Mouse (Mus musculus) CH12.LX (cell line): ENCODE measurements around the gene Rtn4rl1. TPM values are rescaled to one million over a fixed set of nuclear protein-coding genes. Genes with fewer than 3 reads are reported as not detected.

Source experiments
- DNase-seq: peaks from one replicate; pipeline ENCODE4 v3.0.0-alpha.2; 2013; ENCODE audit errors: extremely low read depth
- H3K27ac ChIP-seq: 2 replicates; pipeline ENCODE4 v1.5.1; 2012; ENCODE audit warnings: low read depth, mild to moderate bottlenecking, control low read depth, moderate library complexity; ENCODE audit not compliant: insufficient read depth
- H3K27me3 ChIP-seq: replicated peaks from 2 replicates; pipeline ENCODE3; 2012; ENCODE audit warnings: inconsistent platforms
- H3K36me3 ChIP-seq, 2 experiments: replicated peaks in 1 of 2; 2 replicates each; pipeline versions ENCODE3 to v1.6.1; 2012; ENCODE audit warnings: inconsistent platforms in 1 of 2, low read length in 1 of 2, mild to moderate bottlenecking in 1 of 2, mixed read lengths in 1 of 2, moderate library complexity in 1 of 2; ENCODE audit not compliant: control insufficient read depth in 1 of 2, insufficient read depth in 1 of 2
- H3K4me1 ChIP-seq, 2 experiments: 2 replicates each; pipeline ENCODE4 v1.6.1; 2012; ENCODE audit warnings: inconsistent platforms in 1 of 2, moderate library complexity in 1 of 2; ENCODE audit not compliant: insufficient read depth in 2 of 2, control insufficient read depth in 1 of 2
- H3K4me2 ChIP-seq: 2 replicates; pipeline ENCODE4 v1.6.1; 2012; ENCODE audit warnings: low read depth, mild to moderate bottlenecking, control low read depth; ENCODE audit not compliant: poor library complexity, insufficient read depth, severe bottlenecking
- H3K4me3 ChIP-seq, 3 experiments: fragments of 150-350 bp in 1 of 3; sonication (generic) in 1 of 3; replicated peaks in 1 of 3; 2 replicates each; pipeline versions ENCODE3 to v1.5.1; 2011 to 2012; ENCODE audit warnings: low read depth in 2 of 3, low read length in 2 of 3, mild to moderate bottlenecking in 2 of 3, moderate library complexity in 2 of 3, control low read depth in 1 of 3, improper control_type of control experiment in 1 of 3, inconsistent platforms in 1 of 3, mixed read lengths in 1 of 3; ENCODE audit not compliant: poor library complexity in 1 of 3
- H3K79me2 ChIP-seq: replicated peaks from 2 replicates; pipeline ENCODE4 v1.6.1; 2012; ENCODE audit warnings: mild to moderate bottlenecking, moderate library complexity; ENCODE audit not compliant: control insufficient read depth, poor library complexity, insufficient read depth, severe bottlenecking; ENCODE audit errors: extremely low read depth
- H3K9ac ChIP-seq: 2 replicates; pipeline ENCODE4 v1.6.1; 2012; ENCODE audit warnings: low read depth, mild to moderate bottlenecking, control low read depth, moderate library complexity; ENCODE audit not compliant: insufficient read depth
- H3K9me3 ChIP-seq: replicated peaks from 2 replicates; pipeline ENCODE3; 2012; ENCODE audit warnings: low read length, inconsistent platforms, mixed read lengths
- CHD1 ChIP-seq: IDR thresholded peaks from 2 replicates; pipeline ENCODE4 v1.6.1; 2012; ENCODE audit warnings: low read depth, low read length, improper control_type of control experiment, inconsistent platforms
- CHD2 ChIP-seq: IDR thresholded peaks from 2 replicates; pipeline ENCODE4 v1.6.1; 2011; ENCODE audit warnings: low read length, improper control_type of control experiment
- CTCF ChIP-seq, 2 experiments: IDR thresholded peaks in 1 of 2; conservative IDR thresholded peaks in 1 of 2; 2 replicates each; pipeline ENCODE4 v1.5.1; 2011 to 2012; ENCODE audit warnings: low read depth in 2 of 2, low read length in 2 of 2, improper control_type of control experiment in 1 of 2, inconsistent platforms in 1 of 2, mild to moderate bottlenecking in 1 of 2, moderate library complexity in 1 of 2
- ELF1 ChIP-seq: IDR thresholded peaks from 2 replicates; pipeline ENCODE4 v1.6.1; 2014; ENCODE audit warnings: low read depth, mild to moderate bottlenecking, inconsistent platforms, low read length, improper control_type of control experiment
- EP300 ChIP-seq: IDR thresholded peaks from 2 replicates; pipeline ENCODE4 v1.6.1; 2011; ENCODE audit warnings: low read length, improper control_type of control experiment
- ETS1 ChIP-seq: conservative IDR thresholded peaks from 2 replicates; pipeline ENCODE4 v1.6.1; 2012; ENCODE audit warnings: low read depth, mild to moderate bottlenecking, inconsistent platforms, low read length, improper control_type of control experiment, moderate library complexity
- GABPA ChIP-seq: IDR thresholded peaks from 2 replicates; pipeline ENCODE4 v1.6.1; 2012; ENCODE audit warnings: low read depth, low read length, improper control_type of control experiment, inconsistent platforms; ENCODE audit not compliant: insufficient replicate concordance
- HCFC1 ChIP-seq: IDR thresholded peaks from 2 replicates; pipeline ENCODE4 v1.6.1; 2012; ENCODE audit warnings: low read depth, mild to moderate bottlenecking, inconsistent platforms, low read length, improper control_type of control experiment
- IRF4 ChIP-seq: IDR thresholded peaks from 2 replicates; pipeline ENCODE4 v1.6.1; 2014; ENCODE audit warnings: low read depth, mild to moderate bottlenecking, inconsistent platforms, low read length, improper control_type of control experiment
- JUN ChIP-seq: IDR thresholded peaks from 2 replicates; pipeline ENCODE4 v1.6.1; 2011; ENCODE audit warnings: low read depth, mild to moderate bottlenecking, low read length, improper control_type of control experiment, moderate library complexity; ENCODE audit not compliant: insufficient read depth
- JUND ChIP-seq: conservative IDR thresholded peaks from 2 replicates; pipeline ENCODE4 v1.6.1; 2011; ENCODE audit warnings: low read depth, low read length, improper control_type of control experiment
- KAT2A ChIP-seq: IDR thresholded peaks from 2 replicates; pipeline ENCODE4 v1.6.1; 2012; ENCODE audit warnings: low read length, improper control_type of control experiment, inconsistent platforms; ENCODE audit not compliant: insufficient replicate concordance
- MAFK ChIP-seq: IDR thresholded peaks from 2 replicates; pipeline ENCODE4 v1.6.1; 2011; ENCODE audit warnings: low read length, improper control_type of control experiment; ENCODE audit not compliant: insufficient replicate concordance
- MAX ChIP-seq: IDR thresholded peaks from 2 replicates; pipeline ENCODE4 v1.6.1; 2011; ENCODE audit warnings: low read length, improper control_type of control experiment
- MEF2A ChIP-seq: IDR thresholded peaks from 2 replicates; pipeline ENCODE4 v1.6.1; 2014; ENCODE audit warnings: low read depth, mild to moderate bottlenecking, inconsistent platforms, low read length, improper control_type of control experiment, borderline replicate concordance
- MXI1 ChIP-seq: IDR thresholded peaks from 2 replicates; pipeline ENCODE4 v1.6.1; 2011; ENCODE audit warnings: mild to moderate bottlenecking, low read depth, low read length, improper control_type of control experiment
- NELFE ChIP-seq: IDR thresholded peaks from 2 replicates; pipeline ENCODE4 v1.6.1; 2011; ENCODE audit warnings: low read depth, low read length, improper control_type of control experiment
- NRF1 ChIP-seq: IDR thresholded peaks from 2 replicates; pipeline ENCODE4 v1.6.1; 2014; ENCODE audit warnings: low read depth, mild to moderate bottlenecking, inconsistent platforms, low read length, improper control_type of control experiment, moderate library complexity
- PAX5 ChIP-seq: IDR thresholded peaks from 2 replicates; pipeline ENCODE4 v1.6.1; 2012; ENCODE audit warnings: low read length, inconsistent platforms, mixed read lengths
- RCOR1 ChIP-seq: conservative IDR thresholded peaks from 2 replicates; pipeline ENCODE4 v1.6.1; 2012; ENCODE audit warnings: low read depth, mild to moderate bottlenecking, inconsistent platforms, low read length, improper control_type of control experiment
- SIN3A ChIP-seq: IDR thresholded peaks from 2 replicates; pipeline ENCODE4 v1.6.1; 2012; ENCODE audit warnings: low read length, improper control_type of control experiment, inconsistent platforms
- USF1 ChIP-seq: IDR thresholded peaks from 2 replicates; pipeline ENCODE4 v1.6.1; 2014; ENCODE audit warnings: low read depth, mild to moderate bottlenecking, inconsistent platforms, low read length, improper control_type of control experiment
- ZC3H11A ChIP-seq: IDR thresholded peaks from 2 replicates; pipeline ENCODE4 v1.6.1; 2012; ENCODE audit warnings: low read depth, mild to moderate bottlenecking, inconsistent platforms, low read length, improper control_type of control experiment
- dilution Hi-C: fragments of 300-500 bp; cut with MboI; formaldehyde crosslinking; loops from 2 replicates; pipeline ENCODE4 v1.14.3; 2020; ENCODE audit warnings: low sequenced_read_pairs; ENCODE audit not compliant: extremely low pct_unique_long_range_greater_than_20kb, extremely low pct_ligation_motif_present
- in situ Hi-C: fragments of 300-500 bp; cut with MboI; formaldehyde crosslinking; loops from 3 replicates; pipeline ENCODE4 v1.14.3; 2019; ENCODE audit warnings: low sequenced_read_pairs, low pct_ligation_motif_present, low pct_unique_long_range_greater_than_20kb, mixed read lengths
- polyA plus RNA-seq: library from polyadenylated mRNA; unstranded; fragments of >175 nt; gene quantifications from 2 replicates; pipeline ENCODE4 v1.2.1, GENCODE M21; 2012; ENCODE audit warnings: low read depth; ENCODE audit not compliant: insufficient read length
- total RNA-seq, 2 experiments: library from RNA; depleted of rRNA; stranded (reverse); fragments of 300-350 nt in 1 of 2; fragments of >200 nt in 1 of 2; gene quantifications; 2 replicates each; pipeline ENCODE4 v1.2.3; 2012 to 2014

Rtn4rl1 gene
- total and polyA plus RNA-seq, 3 experiments, result 0.04 to 0.09 TPM; not detected in 1

- Histone ChIP-seq H3K27me3 (no peaks in the 10 kb centered on the region), H3K36me3 (peaks cover 36 to 52% of the 10 kb centered on the region in 2 experiments), H3K27ac (no peak overlapping the region), H3K4me3 (no peak overlapping the region), H3K4me2 (no peak overlapping the region), H3K4me1 (peaks cover 0 to 23% of the 10 kb centered on the region in 2 experiments; a peak in 2 of 4 replicates), H3K9me3 (no peaks in the 10 kb centered on the region), H3K79me2 (no peaks in the 10 kb centered on the region), H3K9ac (no peak overlapping the region)
- in situ Hi-C loops (loop anchor here (25.0 kb wide), 1 partner anchor 311 kb away; no protein-coding TSS in a partner anchor), dilution Hi-C loops (no loop called here)
- no peak for TF ChIP-seq ELF1
- no peak for TF ChIP-seq CTCF (conservative IDR thresholded peaks at IDR 0.05 in 1 of 2, IDR thresholded peaks at IDR 0.05 in 1 of 2; ENCODE audit: low read depth in 2 of 2, low read length in 2 of 2)
- TF ChIP-seq USF1, result no peak
- no peak for DNase-seq
Observed at GRCm38 (mm10) chr11:75298491-75298890, 104.9 kb downstream of the Rtn4rl1 start.

GRCm38 (mm10) chr11:75299786-75300185, 106.2 kb downstream of the Rtn4rl1 start:
- H3K4me2 ChIP-seq, result no peak overlapping the region
- DNase-seq, result no peak
- no peaks in the 10 kb centered on the region for H3K79me2 ChIP-seq
- H3K27me3 ChIP-seq, result no peaks in the 10 kb centered on the region
- H3K9me3 ChIP-seq, result no peaks in the 10 kb centered on the region
- in situ Hi-C loops (loop anchor here (25.0 kb wide), 1 partner anchor 312 kb away; no protein-coding TSS in a partner anchor), dilution Hi-C loops (no loop called here)
- no peak overlapping the region for H3K9ac ChIP-seq
- H3K36me3 ChIP-seq, result peaks cover 39 to 62% of the 10 kb centered on the region in 2 experiments
- H3K4me1 ChIP-seq, result peaks cover 0 to 18% of the 10 kb centered on the region in 2 experiments; a peak in 2 of 4 replicates
- H3K4me3 ChIP-seq, result no peak overlapping the region
- no peak overlapping the region for H3K27ac ChIP-seq
- TF ChIP-seq MXI1 (no peak), CHD2 (no peak), GABPA (no peak), JUN (no peak), EP300 (no peak), NRF1 (no peak), IRF4 (no peak), ETS1 (no peak)

- no peak overlapping the region for H3K9ac ChIP-seq
- dilution Hi-C loops, result no loop called here
- H3K4me2 ChIP-seq, result no peak overlapping the region
- no peak for DNase-seq
- peaks cover 0 to 10% of the 10 kb centered on the region in 2 experiments; a peak in 2 of 4 replicates for H3K4me1 ChIP-seq
- H3K9me3 ChIP-seq, result no peaks in the 10 kb centered on the region
- no peak overlapping the region for H3K4me3 ChIP-seq
- H3K36me3 ChIP-seq, result peaks cover 50 to 74% of the 10 kb centered on the region in 2 experiments
- no peaks in the 10 kb centered on the region for H3K27me3 ChIP-seq
- TF ChIP-seq PAX5 (no peak), CHD1 (no peak), IRF4 (no peak), MEF2A (no peak), SIN3A (no peak), NELFE (no peak), ZC3H11A (no peak), HCFC1 (no peak), MAX (no peak), EP300 (no peak), KAT2A (no peak), RCOR1 (no peak), MAFK (no peak), JUND (no peak), MXI1 (no peak)
- TF ChIP-seq, all 38 proteins: peak for 0
- H3K27ac ChIP-seq, result no peak overlapping the region
- H3K79me2 ChIP-seq, result no peaks in the 10 kb centered on the region
- in situ Hi-C loops, result no loop called here
Observed at GRCm38 (mm10) chr11:75300954-75301353, 107.4 kb downstream of the Rtn4rl1 start.
